Mouse (Mus musculus) testis, adult 2 months (tissue): ENCODE measurements around the gene Nudt22. TPM values are rescaled to one million over a fixed set of nuclear protein-coding genes. Genes with fewer than 3 reads are reported as not detected.

Experiments
- H3K27ac ChIP-seq: fragments of 200-500 bp; 2 replicates; pipeline ENCODE4 v1.5.1; 2012; ENCODE audit warnings: low read depth, low read length; ENCODE audit not compliant: control insufficient read depth, insufficient read depth
- H3K27me3 ChIP-seq: fragments of 200-500 bp; 2 replicates; pipeline ENCODE4 v1.6.1; 2012; ENCODE audit warnings: mild to moderate bottlenecking, low read length, moderate library complexity; ENCODE audit not compliant: control insufficient read depth, insufficient read depth
- H3K36me3 ChIP-seq: fragments of 200-500 bp; 2 replicates; pipeline ENCODE4 v1.6.1; 2012; ENCODE audit warnings: mild to moderate bottlenecking, low read length; ENCODE audit not compliant: control insufficient read depth, insufficient read depth
- H3K4me1 ChIP-seq: fragments of 200-500 bp; 2 replicates; pipeline ENCODE4 v1.6.1; 2012; ENCODE audit warnings: low read length; ENCODE audit not compliant: control insufficient read depth, insufficient read depth
- H3K4me3 ChIP-seq: fragments of 200-500 bp; 2 replicates; pipeline ENCODE4 v1.5.1; 2012; ENCODE audit warnings: low read depth, mild to moderate bottlenecking, low read length, moderate library complexity, mixed read lengths; ENCODE audit not compliant: control insufficient read depth
- CTCF ChIP-seq: fragments of 200-500 bp; IDR thresholded peaks from 2 replicates; pipeline ENCODE4 v1.5.1; 2012; ENCODE audit warnings: low read depth, mild to moderate bottlenecking, inconsistent platforms, low read length, moderate library complexity; ENCODE audit not compliant: control insufficient read depth, insufficient read depth, insufficient replicate concordance
- POLR2A ChIP-seq: fragments of 200-500 bp; IDR thresholded peaks from 2 replicates; pipeline ENCODE4 v1.6.1; 2012; ENCODE audit warnings: low read depth, mild to moderate bottlenecking, inconsistent platforms, low read length, moderate library complexity; ENCODE audit not compliant: control insufficient read depth
- polyA plus RNA-seq: library from polyadenylated mRNA; depleted of rRNA; stranded (reverse); fragments of >200 nt; gene quantifications from 2 replicates; pipeline ENCODE4 v1.2.3, GENCODE M21; 2012

The Nudt22 gene
- polyA plus RNA-seq, 1 experiment, result 8.6 TPM

GRCm38 (mm10) chr19:7029531-7029930 lies 33.6 kb upstream of the Nudt22 start:
- H3K27ac ChIP-seq, result no peak overlapping the region
- H3K4me3 ChIP-seq, result no peak overlapping the region
- H3K4me1 ChIP-seq, result no peaks in the 10 kb centered on the region
- no peaks in the 10 kb centered on the region for H3K27me3 ChIP-seq
- TF ChIP-seq POLR2A, result no peak
- TF ChIP-seq CTCF, result no peak
- peaks cover 11% of the 10 kb centered on the region for H3K36me3 ChIP-seq

GRCm38 (mm10) chr19:7020224-7020641 lies 24.3 kb upstream of the Nudt22 start:
- TF ChIP-seq POLR2A (no peak), CTCF (no peak; the same call in 1 of the 2 replicates)
- peaks cover 7% of the 10 kb centered on the region for H3K36me3 ChIP-seq
- H3K4me3 ChIP-seq, result no peak overlapping the region
- no peaks in the 10 kb centered on the region for H3K27me3 ChIP-seq
- H3K27ac ChIP-seq, result peak overlapping the region; percentile 24; the same call in 1 of the 2 replicates
- H3K4me1 ChIP-seq, result no peaks in the 10 kb centered on the region

GRCm38 (mm10) chr19:7019191-7019590 lies 23.3 kb upstream of the Nudt22 start, which contains the start of gene Fermt3:
Gene Fermt3, minus strand, starts transcription at chr19:7019469.
- no peak within 1 kb of the TSS for H3K4me3 ChIP-seq
- peak within 1 kb of the TSS; percentile 63 for H3K27ac ChIP-seq
- H3K27me3 ChIP-seq, result no peaks in the 10 kb centered on the region
- H3K4me1 ChIP-seq, result no peaks in the 10 kb centered on the region
- TF ChIP-seq CTCF (no peak), POLR2A (no peak)
- H3K36me3 ChIP-seq, result peaks cover 5% of the 10 kb centered on the region; the same call in 1 of the 2 replicates

GRCm38 (mm10) chr19:7018546-7018945 lies 22.6 kb upstream of the Nudt22 start:
- Histone ChIP-seq H3K4me3 (no peak overlapping the region), H3K27ac (no peak overlapping the region), H3K36me3 (peaks cover 5% of the 10 kb centered on the region; the same call in 1 of the 2 replicates)

GRCm38 (mm10) chr19:7017541-7018457 lies 21.9 kb upstream of the Nudt22 start:
- no peak overlapping the region for H3K4me3 ChIP-seq
- H3K27me3 ChIP-seq, result no peaks in the 10 kb centered on the region
- H3K4me1 ChIP-seq, result no peaks in the 10 kb centered on the region
- H3K36me3 ChIP-seq, result peaks cover 2% of the 10 kb centered on the region; the same call in 1 of the 2 replicates
- no peak overlapping the region for H3K27ac ChIP-seq
- TF ChIP-seq POLR2A, result no peak
- no peak for TF ChIP-seq CTCF

More at GRCm38 (mm10) chr19:7018546-7018945, 22.6 kb upstream of the Nudt22 start:
- Histone ChIP-seq H3K27me3 (no peaks in the 10 kb centered on the region), H3K4me1 (no peaks in the 10 kb centered on the region)
- TF ChIP-seq POLR2A, result no peak
- no peak for TF ChIP-seq CTCF

GRCm38 (mm10) chr19:7014481-7015135 lies 18.7 kb upstream of the Nudt22 start:
- Histone ChIP-seq H3K4me3 (no peak overlapping the region), H3K4me1 (no peaks in the 10 kb centered on the region), H3K27me3 (no peaks in the 10 kb centered on the region), H3K27ac (no peak overlapping the region), H3K36me3 (no peaks in the 10 kb centered on the region)
- no peak for TF ChIP-seq CTCF

GRCm38 (mm10) chr19:7013984-7014383 lies 18.1 kb upstream of the Nudt22 start:
- H3K27me3 ChIP-seq, result no peaks in the 10 kb centered on the region
- TF ChIP-seq POLR2A, result no peak
- no peak for TF ChIP-seq CTCF
- H3K36me3 ChIP-seq, result no peaks in the 10 kb centered on the region
- no peak overlapping the region for H3K4me3 ChIP-seq
- H3K27ac ChIP-seq, result no peak overlapping the region
- no peaks in the 10 kb centered on the region for H3K4me1 ChIP-seq
